In genomic region chr7:132372752-132373513, GRCm38 (mm10) we compare ENCODE assay signal across 8 mouse cellular contexts. TPM values are rescaled to one million over a fixed set of nuclear protein-coding genes. Genes with fewer than 3 reads are reported as not detected.
DNase-seq lines count a peak whose midpoint lies in the region; ATAC-seq lines count a peak whose summit lies in the region.

No protein-coding gene starts in this region.

- H3K9ac ChIP-seq in neural tube, embryonic 11.5 days (ENCODE audit: low read length), result no peak overlapping the region
- H3K9ac ChIP-seq in hindbrain, embryonic 13.5 days, result peak overlapping the region; percentile 36; the same call in 1 of the 2 replicates
- no peak overlapping the region for H3K9ac ChIP-seq in neural tube, embryonic 14.5 days (replicated peaks; ENCODE audit: low read depth, low read length)

- H3K9me3 ChIP-seq in neural tube, embryonic 11.5 days (ENCODE audit: control insufficient read depth, low read length), result no peaks in the 10 kb centered on the region
- H3K9me3 ChIP-seq in hindbrain, embryonic 13.5 days, result no peaks in the 10 kb centered on the region
- no peaks in the 10 kb centered on the region for H3K9me3 ChIP-seq in neural tube, embryonic 14.5 days (ENCODE audit: control insufficient read depth, low read length)

- H3K4me2 ChIP-seq in neural tube, embryonic 11.5 days (ENCODE audit: low read depth), result no peak overlapping the region
- peak overlapping the region; percentile 13; the same call in 1 of the 2 replicates for H3K4me2 ChIP-seq in hindbrain, embryonic 13.5 days
- no peak overlapping the region for H3K4me2 ChIP-seq in neural tube, embryonic 14.5 days (ENCODE audit: low read depth, low read length)

- H3K4me1 ChIP-seq in neural tube, embryonic 11.5 days (ENCODE audit: control insufficient read depth, insufficient read depth, low read length), result peaks cover 6% of the 10 kb centered on the region
- peaks cover 32% of the 10 kb centered on the region for H3K4me1 ChIP-seq in hindbrain, embryonic 13.5 days (replicated peaks)
- H3K4me1 ChIP-seq in neural tube, embryonic 14.5 days (ENCODE audit: control insufficient read depth, insufficient read depth, low read length), result peaks cover 11% of the 10 kb centered on the region; the same call in 1 of the 2 replicates

- H3K27ac ChIP-seq in neural tube, embryonic 11.5 days (ENCODE audit: low read depth, low read length), result peak overlapping the region; percentile 67; the same call in 1 of the 2 replicates
- peak overlapping the region; percentile 83 for H3K27ac ChIP-seq in hindbrain, embryonic 13.5 days
- peak overlapping the region; percentile 58; the same call in 1 of the 2 replicates for H3K27ac ChIP-seq in neural tube, embryonic 14.5 days (ENCODE audit: low read depth, low read length)

- no peaks in the 10 kb centered on the region for H3K27me3 ChIP-seq in neural tube, embryonic 11.5 days (ENCODE audit: control insufficient read depth, insufficient read depth, low read length)
- no peaks in the 10 kb centered on the region for H3K27me3 ChIP-seq in hindbrain, embryonic 13.5 days
- no peaks in the 10 kb centered on the region for H3K27me3 ChIP-seq in neural tube, embryonic 14.5 days (ENCODE audit: control insufficient read depth, insufficient read depth, low read length)

- ATAC-seq in neural tube, embryonic 11.5 days (ENCODE audit: insufficient read depth, low FRiP score, low TSS enrichment), result no peak
- peak; percentile 70; the same call in 1 of the 2 replicates for ATAC-seq in hindbrain, embryonic 13.5 days (ENCODE audit: low FRiP score)
- no peak for ATAC-seq in neural tube, embryonic 14.5 days (ENCODE audit: low read depth)

- no peak overlapping the region for H3K4me3 ChIP-seq in neural tube, embryonic 11.5 days (ENCODE audit: low read depth, low read length)
- H3K4me3 ChIP-seq in hindbrain, embryonic 13.5 days, result no peak overlapping the region
- no peak overlapping the region for H3K4me3 ChIP-seq in neural tube, embryonic 14.5 days (ENCODE audit: low read depth, low read length)

- H3K36me3 ChIP-seq in neural tube, embryonic 11.5 days (ENCODE audit: control insufficient read depth, insufficient read depth, low read length), result no peaks in the 10 kb centered on the region
- no peaks in the 10 kb centered on the region for H3K36me3 ChIP-seq in hindbrain, embryonic 13.5 days
- H3K36me3 ChIP-seq in neural tube, embryonic 14.5 days (ENCODE audit: control insufficient read depth, insufficient read depth, low read length), result no peaks in the 10 kb centered on the region

- WGBS in neural tube, embryonic 11.5 days, result 45% methylated on average over 17 of the region's 17 CpGs
- WGBS in hindbrain, embryonic 13.5 days, result 21% methylated on average over 17 of the region's 17 CpGs
- 24% methylated on average over 17 of the region's 17 CpGs for WGBS in neural tube, embryonic 14.5 days

- peak; percentile 23 for DNase-seq in neural tube, embryonic 11.5 days (ENCODE audit: low spot score)
- DNase-seq in neural tube, embryonic 10.5 days (ENCODE audit: extremely low spot score, low spot score), result no peak
- peak; percentile 60 to 67 for DNase-seq in cerebellum, postnatal 25 days
- no peak for DNase-seq in right cerebral cortex, postnatal 14 days
- DNase-seq in left cerebral cortex, adult 8-10 months (ENCODE audit: low spot score in 2 of 2), result no peak
- no peak for DNase-seq in kidney, adult 9 months

RNA-seq across cellular contexts. Expression of gene Chst15, which starts 55.9 kb away (rescaled TPM):
- polyA plus RNA-seq in neural tube, embryonic 11.5 days (2014; fragmentation: Nextera tagmentation; extraction: Ambion mirVana), result 29.8 and 31.3 TPM in 2 replicates
- 22.2 and 24.4 TPM in 2 replicates for polyA plus RNA-seq in hindbrain, embryonic 13.5 days (2015; fragmentation: Nextera tagmentation; extraction: Ambion mirVana)
- polyA plus RNA-seq in neural tube, embryonic 14.5 days (2014; fragmentation: Nextera tagmentation; extraction: Ambion mirVana), result 16.7 and 20.7 TPM in 2 replicates
- total RNA-seq in left cerebral cortex, adult 8-10 months (2022), result 10 to 100 TPM; 46.3 to 57.0 (median 52.6) TPM

Comparison
In these comparisons a context has a peak if more than half of its experiments do, and no peak if none do; other contexts are left out.
1. DNase-seq: peak in neural tube, embryonic 11.5 days (single experiment) and cerebellum, postnatal 25 days (2 of 2); none in neural tube, embryonic 10.5 days (single experiment), right cerebral cortex, postnatal 14 days (single experiment), left cerebral cortex, adult 8-10 months (0 of 2) and kidney, adult 9 months (single experiment).
2. Peak in every context shown above with its lines, with median percentiles within 50 percentile points of each other: H3K27ac ChIP-seq.